Mouse (Mus musculus) stomach, postnatal 0 days (tissue): ENCODE measurements around the gene Uvrag.

Source experiments
- CTCF ChIP-seq: IDR thresholded peaks from 2 replicates; pipeline ENCODE4 v1.5.1; 2016; ENCODE audit warnings: antibody characterized with exemption, low read depth, mild to moderate bottlenecking, moderate library complexity
- EP300 ChIP-seq: optimal IDR thresholded peaks from 2 replicates; pipeline ENCODE3; 2016; ENCODE audit warnings: antibody characterized with exemption

DNA sequence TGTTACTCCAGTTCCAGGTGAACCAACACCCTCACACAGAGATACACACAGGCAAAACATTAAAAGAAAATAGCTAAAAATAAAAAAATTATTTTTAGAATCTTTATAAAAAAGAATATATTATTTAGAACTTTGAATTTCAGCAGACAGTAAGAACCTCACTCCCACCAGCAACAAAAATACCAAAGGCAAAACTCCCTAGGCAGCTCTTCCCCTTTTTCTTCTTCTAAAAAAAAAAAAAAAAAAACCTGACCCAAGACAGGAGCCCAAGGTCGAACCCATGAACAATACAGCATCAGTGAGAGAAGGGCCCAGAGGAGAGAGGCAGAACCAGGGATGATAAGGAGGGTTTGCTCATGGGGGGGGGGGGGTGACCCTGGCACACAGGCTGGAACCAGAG, 8.1 kb upstream of the Uvrag start:
- TF ChIP-seq EP300 (no peak), CTCF (no peak)
